Mouse (Mus musculus) cerebellum, adult (tissue): ENCODE measurements around the gene Lyl1.

Source experiments
- ATAC-seq: cut with Nextera tagmentation; 2 replicates; pipeline ENCODE4 v1.9.2; 2017; ENCODE audit warnings: mild to moderate bottlenecking, moderate library complexity, mixed read lengths; ENCODE audit not compliant: insufficient number of reproducible peaks, low FRiP score, low TSS enrichment

Gene Lyl1

DNA sequence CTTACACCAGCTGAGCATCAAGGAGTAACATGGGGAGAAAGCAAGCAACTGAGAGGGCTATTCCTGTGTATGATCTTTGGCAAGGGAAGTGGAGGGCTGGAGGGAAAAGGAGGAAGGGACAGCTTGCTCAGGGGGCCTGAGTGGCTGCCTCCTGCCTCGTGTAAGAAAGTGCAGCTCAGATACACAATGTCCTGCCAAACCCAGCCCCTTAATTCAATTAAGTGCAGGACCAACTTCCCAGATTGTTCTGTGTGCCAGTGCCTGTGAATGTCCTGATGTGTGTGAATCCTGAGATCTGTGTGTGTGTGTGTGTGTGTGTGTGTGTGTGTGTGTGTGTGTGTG, 38.1 kb downstream of the Lyl1 start:
- no peak for ATAC-seq

DNA sequence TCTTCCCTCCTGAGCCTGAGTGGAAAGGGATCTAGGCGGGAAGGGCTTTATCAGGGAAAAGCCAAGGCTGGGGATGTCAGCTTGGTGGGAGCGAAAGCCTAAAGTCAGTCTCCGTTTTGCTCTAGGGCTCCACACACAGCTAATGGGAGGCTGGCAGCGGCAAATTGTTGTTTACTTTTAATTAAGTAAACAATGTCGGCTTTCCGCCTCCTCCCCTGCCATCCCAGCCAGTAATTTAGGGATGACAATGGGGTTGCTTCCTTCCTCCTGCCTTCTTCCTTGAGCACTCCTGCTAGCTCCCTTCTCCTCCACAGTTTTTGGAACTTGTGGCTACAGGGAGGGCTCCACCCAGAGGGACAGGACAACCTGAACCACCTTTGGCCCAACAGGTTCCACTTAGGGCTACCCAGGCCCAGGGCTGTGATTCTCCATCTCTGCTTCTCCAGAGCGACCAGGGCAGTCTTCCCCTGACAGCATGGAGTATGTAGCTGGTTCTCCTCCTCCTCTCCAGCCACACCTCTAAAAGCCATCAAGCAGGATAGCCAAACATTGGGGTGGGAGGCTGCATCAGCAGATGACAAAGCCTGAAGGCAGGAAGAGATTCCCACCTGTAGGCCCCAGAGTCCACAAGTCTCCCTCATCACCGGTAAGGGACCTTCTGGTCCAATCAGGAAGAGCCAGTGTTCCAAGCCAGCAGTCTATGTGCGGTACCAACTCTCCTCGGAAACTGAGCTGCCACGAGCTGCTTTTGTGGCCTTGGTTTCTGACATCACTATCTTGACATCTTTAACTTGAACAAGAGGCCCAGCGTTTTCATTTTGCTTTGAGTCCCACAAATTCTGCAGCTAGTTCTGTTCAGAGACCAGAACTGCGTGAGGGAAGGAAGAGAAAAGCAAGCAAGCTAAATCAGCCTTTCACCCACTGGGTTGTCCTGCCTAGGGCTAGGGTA, 39.9 kb downstream of the Lyl1 start:
- no peak for ATAC-seq

DNA sequence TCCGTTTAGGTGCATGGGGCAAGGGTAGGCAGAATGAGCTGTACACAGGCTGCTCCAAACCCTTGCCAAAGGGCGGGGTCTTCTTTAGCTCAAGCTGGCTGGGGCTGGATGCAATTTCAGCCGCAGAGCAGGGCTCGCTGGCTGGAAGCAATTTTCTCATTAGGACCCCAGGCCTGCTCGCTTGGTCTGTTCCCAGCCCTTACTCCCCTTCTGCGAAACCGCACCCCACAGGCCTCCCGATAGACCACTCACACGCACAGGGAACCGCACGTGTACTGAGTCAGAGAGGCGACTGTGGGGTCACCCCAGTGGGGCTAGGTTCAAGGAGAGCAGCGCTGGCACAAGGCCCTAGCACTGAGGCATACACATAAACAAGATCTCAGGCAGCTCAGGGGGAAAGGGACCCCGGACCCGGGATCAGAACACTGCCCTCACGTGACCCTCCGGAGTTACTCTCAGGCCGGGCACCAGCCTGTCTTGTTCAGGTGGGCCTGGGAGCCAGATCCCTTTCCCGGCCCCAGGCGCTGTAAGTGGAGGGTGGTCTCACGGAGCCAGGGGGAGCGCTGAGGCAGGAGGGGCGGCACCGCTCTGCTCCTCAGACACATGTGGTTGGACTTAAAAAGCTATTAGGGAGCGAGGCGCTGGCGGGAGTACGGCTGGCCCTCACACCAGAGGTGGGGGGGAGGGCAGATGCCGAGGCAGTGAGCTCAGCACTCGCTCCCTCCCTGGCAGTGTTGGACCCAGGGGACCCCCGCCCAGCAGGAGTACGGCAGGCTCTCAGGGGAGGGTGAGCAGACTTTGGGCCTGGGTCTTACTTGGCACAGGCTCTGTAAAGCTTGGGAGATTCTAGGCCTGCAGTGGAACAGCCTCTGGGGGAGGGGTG, 41.2 kb downstream of the Lyl1 start:
- no peak for ATAC-seq

DNA sequence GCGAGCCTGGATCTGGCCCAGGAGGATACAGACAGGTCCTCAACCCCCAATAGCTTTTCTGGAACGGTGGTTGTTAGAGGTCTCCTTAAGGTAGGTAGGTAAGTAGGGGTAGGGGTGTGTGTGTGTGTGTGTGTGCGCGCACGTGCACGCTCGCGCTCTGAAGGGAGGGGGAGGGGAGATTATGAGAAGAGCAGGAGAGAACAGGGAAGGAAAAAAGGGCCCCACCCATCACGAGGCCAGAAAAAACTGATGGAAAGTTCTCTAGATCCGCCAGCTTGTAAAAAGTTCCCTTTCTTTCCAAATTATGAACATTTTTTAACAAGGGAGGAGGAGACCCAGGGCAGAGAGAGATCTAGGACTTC, 41.8 kb downstream of the Lyl1 start:
- ATAC-seq, result no peak

DNA sequence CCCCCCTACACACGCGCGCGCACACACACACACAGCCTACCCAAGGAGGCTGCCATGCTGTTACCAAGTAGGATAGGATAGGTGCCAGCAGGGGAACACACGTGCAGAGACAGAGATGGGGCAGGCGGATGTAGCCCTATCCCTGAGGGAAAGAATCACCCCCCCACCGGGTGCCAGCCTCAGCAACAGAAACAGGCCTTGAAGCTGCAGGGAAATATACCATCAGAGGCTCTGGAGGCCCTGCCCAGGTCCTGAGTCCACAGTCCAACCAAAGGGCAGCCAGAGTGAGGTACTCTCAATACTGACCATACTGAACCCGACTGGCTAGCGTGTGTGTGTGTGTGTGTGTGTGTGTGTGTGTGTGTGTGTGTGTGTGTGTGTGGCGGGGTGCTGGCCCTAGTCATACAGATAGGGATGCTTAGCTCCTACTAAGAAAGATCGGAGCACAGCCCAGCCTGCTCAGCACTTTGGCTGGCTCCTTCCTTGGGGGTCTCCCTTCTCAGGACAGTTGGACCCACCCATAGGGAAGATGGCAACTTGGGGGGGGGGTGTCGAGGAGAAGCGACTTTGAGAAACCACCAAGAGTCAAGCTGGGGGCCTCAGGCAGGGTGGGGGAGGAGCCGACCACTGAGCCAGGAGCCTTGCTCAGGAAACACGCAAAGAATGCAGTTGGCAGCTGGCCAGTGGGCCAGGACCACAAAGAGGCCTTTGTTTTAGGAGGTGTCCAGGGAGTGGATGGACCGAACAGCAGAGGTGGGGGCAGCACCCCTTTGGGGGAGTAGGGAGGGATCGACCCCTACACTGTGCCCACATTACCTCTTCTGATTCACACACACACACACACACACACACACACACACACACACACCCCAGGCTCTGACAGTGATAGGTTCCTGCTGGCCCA, 42.5 kb downstream of the Lyl1 start:
- ATAC-seq, result no peak

DNA sequence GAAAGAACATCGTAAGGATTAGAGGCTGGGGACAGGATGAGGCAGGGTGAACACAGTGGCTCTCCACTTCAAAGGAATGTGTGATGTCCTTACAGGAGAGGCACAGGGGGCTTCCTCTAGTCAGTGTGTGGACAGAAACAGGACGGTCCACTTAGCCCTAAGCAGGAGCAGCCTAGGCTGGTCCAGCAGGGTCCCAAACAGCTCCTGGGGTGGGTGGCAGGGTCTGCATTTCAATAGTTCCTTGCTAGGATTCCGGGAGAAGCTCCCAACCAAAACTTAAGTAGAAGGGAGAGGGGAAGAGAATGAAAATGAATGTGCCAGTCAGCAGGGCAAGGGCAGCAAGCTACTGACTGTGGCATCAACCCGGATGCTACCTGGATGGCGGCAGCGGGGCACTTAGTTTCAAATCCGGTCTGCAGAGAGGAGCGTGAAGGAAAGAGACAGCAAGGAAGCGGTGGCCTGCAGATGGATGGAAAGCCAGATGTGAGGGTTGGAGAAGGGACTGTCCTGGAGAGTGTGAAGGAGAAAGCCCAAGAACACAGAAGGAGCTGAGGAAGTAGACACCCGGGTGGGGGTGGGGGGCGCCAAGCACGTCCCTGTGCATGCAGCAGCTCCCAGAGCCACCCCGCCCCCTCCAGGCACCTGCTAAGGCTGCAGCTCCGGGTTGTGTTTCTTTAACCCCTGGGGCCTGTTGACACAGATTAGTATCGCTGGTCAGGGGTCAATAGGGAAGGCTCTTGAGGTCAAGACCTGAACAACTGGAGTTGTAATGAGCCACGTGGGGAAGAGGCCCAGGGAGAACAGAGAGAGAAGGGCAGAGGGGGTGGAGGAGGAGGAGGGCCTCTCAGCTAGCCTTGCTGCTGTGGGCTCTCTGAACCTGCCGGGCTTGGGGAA, 44.0 kb downstream of the Lyl1 start:
- ATAC-seq, result no peak

DNA sequence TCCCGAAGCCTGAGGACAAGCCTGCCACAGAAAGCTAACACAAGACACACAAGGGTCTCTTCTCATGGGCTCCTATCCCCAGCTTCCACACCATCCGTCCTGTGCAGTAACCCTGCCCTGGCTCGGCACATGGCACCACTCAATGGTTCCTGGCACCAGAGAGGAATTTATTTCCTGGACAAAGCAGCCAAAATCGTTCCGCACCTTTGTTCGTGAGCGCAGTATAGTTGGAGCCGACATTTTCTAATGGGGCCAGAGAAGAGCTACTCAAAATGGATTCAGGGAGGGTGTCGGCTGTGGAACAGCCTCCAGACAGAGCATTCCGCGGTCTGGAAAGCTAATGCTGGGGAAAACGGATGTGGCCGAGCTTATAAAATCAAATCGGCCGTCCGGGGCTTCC, 48.3 kb downstream of the Lyl1 start:
- no peak for ATAC-seq

DNA sequence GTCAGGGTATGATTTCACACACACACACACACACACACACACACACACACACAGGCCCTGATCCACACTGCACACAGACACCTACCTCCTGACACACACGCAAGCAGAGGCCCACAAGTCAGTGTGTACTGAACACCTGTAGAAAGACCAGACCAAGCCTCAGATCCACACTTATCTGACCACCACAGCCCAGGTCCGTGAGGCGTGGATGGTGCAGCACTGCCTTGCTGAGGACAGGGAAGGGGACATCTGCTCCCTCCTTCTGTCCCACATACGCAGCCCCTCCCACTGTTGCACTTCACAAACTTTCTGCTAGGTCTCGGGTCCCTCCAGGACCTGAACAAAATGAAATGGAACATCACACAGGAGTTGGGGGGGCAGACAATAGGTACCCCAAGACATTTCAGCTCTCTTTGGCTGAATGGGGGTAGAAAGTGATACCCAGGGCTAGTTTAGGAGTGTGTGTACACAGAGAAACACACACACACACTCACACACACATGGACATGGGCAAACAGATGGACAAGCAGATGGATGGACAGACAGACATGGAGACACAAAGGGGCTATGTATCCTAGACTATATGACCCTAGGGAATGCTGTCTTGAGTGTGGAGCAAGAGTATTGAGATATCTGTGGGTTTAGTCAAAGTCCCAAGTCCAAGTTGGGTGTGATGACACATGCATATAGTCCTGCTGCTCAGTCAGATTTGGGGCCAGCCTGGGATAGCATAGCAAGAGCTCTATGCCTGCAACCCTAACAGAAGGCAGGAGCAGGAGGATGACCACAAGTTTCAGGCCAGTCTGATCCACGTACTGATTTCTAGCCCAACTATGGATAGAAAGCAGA, 51.7 kb downstream of the Lyl1 start:
- no peak for ATAC-seq
